Mouse (Mus musculus): ENCODE measurements at regions not wholly inside any gene's neighbourhood (a gene's known extent, or its start where the extent isn't known, plus 50 kb on each side); places are given as distances from the start of the nearest gene placed in this dataset.

- peak; percentile 88 for DNase-seq (ENCODE audit: low spot score)
These were observed 66.7 kb downstream of the Rwdd3 start for GRCm38 (mm10) chr3:121104571-121105407.

GRCm38 (mm10) chr3:121102871-121103270 is 68.6 kb downstream of the Rwdd3 start:
- DNase-seq (ENCODE audit: low spot score), result no peak

GRCm38 (mm10) chr3:121102120-121102519 is 69.4 kb downstream of the Rwdd3 start:
- no peak for DNase-seq (ENCODE audit: low spot score)

GRCm38 (mm10) chr3:121100211-121100860 is 71.2 kb downstream of the Rwdd3 start:
- peak; percentile 61 for DNase-seq (ENCODE audit: low spot score)

GRCm38 (mm10) chr3:121093509-121093908 is 78.0 kb downstream of the Rwdd3 start:
- DNase-seq (ENCODE audit: low spot score), result peak; percentile 76

GRCm38 (mm10) chr3:121088724-121089123 is 82.8 kb downstream of the Rwdd3 start:
- no peak for DNase-seq (ENCODE audit: low spot score)

DNA sequence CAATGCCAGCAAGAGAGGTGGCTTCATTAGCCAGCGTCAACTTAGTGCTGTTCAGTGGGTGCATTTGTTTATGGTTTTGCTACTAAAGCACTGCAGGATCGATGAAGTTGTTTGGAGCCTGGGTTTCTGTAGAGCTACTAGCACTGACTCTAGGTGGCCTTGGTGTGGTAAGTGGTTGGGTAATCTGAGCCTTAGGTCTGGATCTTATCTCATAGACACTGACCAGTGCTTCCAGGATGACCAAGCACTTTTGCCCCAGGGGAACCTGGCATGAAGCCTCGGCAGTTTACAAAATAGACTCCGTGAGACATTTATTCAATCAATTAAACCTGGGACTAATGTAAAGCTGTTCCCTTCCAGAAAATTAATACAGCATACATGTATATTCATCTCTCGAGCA is 102.8 kb downstream of the Rwdd3 start:
- no peak for DNase-seq (ENCODE audit: low spot score)

GRCm38 (mm10) chr3:121035904-121036549 is 135.5 kb downstream of the Rwdd3 start:
- no peak for DNase-seq (ENCODE audit: low spot score)

GRCm38 (mm10) chr3:121025546-121026157 is 145.8 kb downstream of the Rwdd3 start:
- DNase-seq (ENCODE audit: low spot score), result peak; percentile 66

DNA sequence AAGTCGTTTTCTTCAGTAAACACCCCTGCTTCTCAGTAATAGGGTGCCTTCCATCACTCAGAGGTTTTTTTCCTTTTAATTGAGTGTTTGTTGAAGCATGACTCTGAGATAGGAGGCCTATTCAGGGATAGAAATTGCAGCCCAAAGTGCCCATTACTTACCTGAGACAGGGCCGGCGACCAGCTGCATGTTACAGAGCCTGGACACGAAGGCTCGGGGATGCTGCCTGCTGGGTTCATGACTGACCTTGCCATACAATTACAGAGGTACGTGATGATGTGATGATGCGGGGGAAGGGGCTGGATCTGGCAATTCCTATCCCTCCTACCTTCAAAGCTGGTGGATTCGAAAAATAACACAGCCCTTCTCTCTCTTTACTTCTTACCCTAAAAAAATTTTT is 146.7 kb downstream of the Rwdd3 start:
- no peak for DNase-seq (ENCODE audit: low spot score)

DNA sequence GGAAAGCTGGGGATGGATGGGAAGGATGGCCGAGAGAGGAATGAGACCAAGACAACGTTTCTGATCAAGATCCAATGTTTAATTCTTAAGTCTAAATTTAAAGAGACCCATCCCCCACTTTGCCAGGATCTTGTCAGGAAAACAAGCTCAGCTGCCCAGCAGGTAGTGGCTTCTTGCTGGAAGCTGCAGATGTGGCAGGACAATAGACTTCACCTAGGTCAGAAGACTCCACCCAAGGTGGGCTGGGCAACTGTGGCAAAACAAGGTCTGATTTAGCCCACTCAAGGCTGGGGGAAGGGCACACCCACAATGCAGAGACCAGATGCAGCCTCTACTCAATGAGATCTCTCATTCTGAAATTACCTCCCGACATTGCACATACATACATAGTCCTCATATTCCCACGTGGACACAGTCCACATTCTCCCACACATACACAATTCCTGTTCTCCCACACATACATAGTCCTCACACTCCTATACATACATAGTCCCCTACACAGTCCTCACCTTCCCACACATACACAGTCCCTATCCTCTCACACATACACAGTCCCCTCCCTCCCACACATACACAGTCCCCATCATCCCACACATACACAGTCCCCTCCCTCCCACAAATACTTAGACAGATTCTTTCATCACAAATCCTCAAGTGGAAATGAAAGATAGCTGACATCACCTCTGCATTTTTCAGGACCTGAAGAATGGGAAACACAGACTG is 150.2 kb downstream of the Rwdd3 start:
- no peak for DNase-seq (ENCODE audit: low spot score)

GRCm38 (mm10) chr3:121009223-121009622 is 162.3 kb downstream of the Rwdd3 start:
- DNase-seq (ENCODE audit: low spot score), result no peak

GRCm38 (mm10) chr3:120983556-120984270 is 187.8 kb downstream of the Rwdd3 start:
- peak; percentile 52 for DNase-seq (ENCODE audit: low spot score)

DNA sequence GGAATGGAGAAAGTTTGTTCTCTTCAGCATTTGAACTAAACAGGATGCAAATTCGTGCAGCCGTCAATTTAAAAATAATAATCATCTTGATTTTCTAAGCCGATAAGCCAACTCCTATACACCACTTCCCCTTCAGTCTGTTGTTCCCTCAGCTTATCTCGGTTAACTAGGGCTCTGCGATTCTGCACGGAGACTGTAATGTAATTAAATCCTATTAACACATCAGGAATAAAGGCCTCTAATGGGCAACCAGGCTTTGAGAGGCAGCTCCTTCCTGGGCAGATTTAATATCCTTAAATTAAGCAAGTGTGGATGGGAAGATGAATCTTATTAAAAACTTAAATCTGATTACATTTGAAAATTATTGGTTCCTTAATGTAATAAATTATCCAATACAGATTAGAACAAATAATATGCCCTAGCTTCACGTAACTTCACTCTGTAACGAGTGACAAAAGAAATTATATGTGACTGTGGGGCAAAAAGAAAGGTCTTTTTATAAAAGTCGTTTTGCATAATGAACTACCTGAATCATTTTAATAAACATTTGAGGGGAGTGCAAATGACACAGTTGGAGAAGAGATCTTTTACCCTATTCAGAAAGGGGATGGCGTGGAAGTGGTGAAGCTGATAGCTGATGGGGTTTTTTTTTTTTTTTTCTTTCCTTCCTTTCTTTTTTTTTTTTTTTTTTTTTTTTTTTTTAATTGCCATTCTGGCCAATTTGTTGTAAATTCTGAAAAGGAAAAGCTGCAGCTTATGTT is 188.5 kb downstream of the Rwdd3 start:
- DNase-seq (ENCODE audit: low spot score), result peak; percentile 58

DNA sequence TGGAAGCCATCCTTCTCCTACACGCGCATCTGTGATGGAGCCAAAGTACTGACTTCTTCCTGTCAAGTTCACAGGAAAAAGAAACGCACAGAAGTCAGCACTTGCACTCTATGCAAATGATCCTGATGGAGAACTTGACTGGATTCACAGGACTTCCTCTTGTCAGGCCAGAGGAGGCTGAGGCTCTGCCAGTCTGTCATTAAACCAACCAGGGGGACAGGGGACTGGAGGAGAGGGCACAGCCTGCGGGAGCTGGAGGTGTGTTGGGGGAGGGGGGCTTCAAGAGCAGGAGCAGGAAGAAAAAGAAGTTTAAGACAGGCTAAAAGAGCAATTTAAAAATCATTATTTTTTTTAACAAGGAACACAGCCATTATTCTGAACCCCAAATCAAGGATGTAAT is 189.3 kb downstream of the Rwdd3 start:
- DNase-seq (ENCODE audit: low spot score), result peak; percentile 28

DNA sequence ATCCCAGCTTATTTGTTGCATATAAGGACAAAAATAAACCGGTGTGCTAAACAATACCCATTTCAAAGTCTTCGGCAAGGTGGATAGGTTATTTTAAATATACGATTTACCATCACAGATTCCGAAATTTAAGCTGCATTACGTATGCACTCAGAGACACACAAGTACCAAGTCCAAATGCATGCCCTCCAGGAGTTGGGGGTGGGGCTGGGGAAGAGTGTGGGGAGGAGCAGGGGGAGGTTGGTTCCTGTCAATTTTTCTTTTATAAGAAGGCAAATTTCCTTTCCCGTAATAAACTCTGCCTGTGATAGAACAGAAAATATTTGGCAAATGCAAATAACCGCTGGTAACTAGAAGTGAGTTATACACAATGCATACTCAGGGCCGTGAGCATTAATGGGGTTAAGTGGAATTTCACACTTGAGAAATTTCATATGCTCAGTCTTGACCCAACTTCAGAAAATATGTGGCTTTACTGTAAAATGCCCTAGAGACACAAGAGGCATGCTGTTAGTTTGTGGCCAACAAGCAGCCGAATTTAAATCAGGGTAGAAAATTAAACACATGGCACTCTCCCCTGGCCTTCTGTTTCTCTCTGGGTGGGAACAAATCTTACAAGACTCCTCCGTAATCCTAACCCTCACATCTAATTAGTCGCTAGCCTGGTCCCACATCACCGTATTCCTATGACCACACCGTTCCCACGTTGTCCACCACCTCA is 200.6 kb downstream of the Rwdd3 start:
- peak; percentile 26 for DNase-seq (ENCODE audit: low spot score)

- DNase-seq (ENCODE audit: low spot score), result no peak
These were observed 224.6 kb downstream of the Rwdd3 start for GRCm38 (mm10) chr3:120946906-120947305.

DNA sequence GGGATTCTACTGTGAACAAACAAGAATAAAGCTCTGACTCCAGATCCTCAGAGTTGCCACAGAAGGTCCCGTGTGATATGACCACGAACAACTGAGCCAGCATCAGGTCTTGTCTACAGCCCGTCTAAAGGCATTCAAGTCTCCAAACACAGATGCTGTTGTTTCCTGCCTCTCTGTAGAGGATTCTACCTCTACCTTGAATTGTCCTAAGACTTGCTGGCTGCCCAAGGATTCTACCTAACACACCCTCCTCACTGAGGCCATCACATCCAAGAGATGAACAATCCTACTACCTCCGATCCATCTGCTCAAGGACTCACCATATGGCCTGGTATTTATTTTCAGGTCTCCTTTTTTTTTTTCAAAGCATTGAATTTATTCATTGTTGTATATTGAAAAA is 237.1 kb downstream of the Rwdd3 start:
- DNase-seq (ENCODE audit: low spot score), result no peak

DNA sequence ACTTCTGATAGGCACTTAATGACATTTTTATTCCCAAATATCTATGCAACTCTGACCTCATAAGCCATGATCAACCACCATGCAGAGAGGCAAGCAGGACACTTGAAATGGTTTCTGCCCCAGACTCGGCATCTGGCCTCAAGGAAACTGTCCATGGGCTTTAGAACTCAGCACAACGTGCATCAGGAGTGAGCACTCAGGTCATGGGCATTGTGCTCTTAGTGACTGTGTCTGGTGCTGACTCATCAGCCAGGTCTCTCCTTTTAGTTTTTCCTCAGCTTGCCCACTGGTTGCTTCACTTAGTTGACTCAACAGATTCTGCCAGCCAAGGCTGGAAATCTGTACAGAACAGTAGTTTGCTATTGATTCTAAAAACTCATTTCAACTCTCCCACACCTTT is 251.1 kb downstream of the Rwdd3 start:
- no peak for DNase-seq (ENCODE audit: low spot score)

GRCm38 (mm10) chr3:120898931-120899330 is 272.6 kb downstream of the Rwdd3 start:
- no peak for DNase-seq (ENCODE audit: low spot score)

Measured in retina, embryonic 14.5 days (tissue).